Mouse (Mus musculus) common myeloid progenitor, adult 5-6 weeks (primary cell): Measurements from ENCODE around the gene Golga7b. TPM values are rescaled to one million over a fixed set of nuclear protein-coding genes. Genes with fewer than 3 reads are reported as not detected.

Experiments
- ATAC-seq: replicated peaks from 2 replicates; pipeline ENCODE4 v1.8.0; 2016; ENCODE audit warnings: low read depth, mild to moderate bottlenecking, moderate TSS enrichment, inconsistent platforms; ENCODE audit not compliant: poor library complexity, severe bottlenecking
- total RNA-seq: library from RNA; stranded (forward); fragments of 200-1000, 187-1606 nt; gene quantifications from 2 replicates; pipeline ENCODE4 v1.2.3, GENCODE M21; 2017

Golga7b gene
- not detected in 2 replicates for total RNA-seq

- ATAC-seq: no peak
Measured at GRCm38 (mm10) chr19:42247519-42247918, at the start of gene Golga7b. Gene Golga7b, plus strand, starts transcription at chr19:42247574.

- no peak for ATAC-seq
Measured at GRCm38 (mm10) chr19:42198026-42198425, 49.3 kb upstream of the Golga7b start.

DNA sequence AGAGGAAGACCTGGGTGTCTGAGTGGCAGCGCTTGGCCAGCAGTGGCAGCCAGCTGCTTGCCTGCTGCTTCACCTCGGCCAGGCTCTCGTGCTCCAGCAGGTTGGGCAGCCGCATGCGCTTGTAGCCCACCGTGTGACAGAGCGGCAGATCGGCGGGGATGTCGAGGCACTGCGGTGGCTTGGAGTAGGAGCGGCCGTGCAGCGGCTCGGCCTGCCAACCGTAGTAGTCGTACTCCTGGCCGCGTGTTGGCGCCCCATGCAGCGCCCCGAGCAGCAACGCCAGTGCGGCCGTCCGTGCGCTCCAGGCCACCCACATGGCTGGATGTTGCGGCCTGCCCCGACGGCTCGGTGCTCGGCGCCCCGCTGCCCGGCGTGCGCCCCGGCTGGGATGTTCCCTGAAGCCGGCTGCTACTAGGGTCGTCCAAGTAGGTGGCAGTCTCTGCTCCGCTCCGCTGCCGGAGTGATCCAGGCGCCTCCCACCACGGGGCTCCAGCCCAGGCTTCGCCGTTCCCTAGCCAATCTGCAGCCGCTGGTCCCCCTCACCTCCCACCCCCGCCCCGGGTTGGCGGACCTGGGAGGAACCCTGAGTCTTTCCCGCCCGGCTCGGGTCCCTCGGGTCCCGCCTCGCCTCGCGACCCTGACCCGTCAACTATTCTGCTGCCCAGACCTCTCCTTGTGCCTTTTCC is 45.5 kb upstream of the Golga7b start, which contains the start of gene Sfrp5:
TSS of gene Sfrp5 (minus strand) at position 557 of the 686 bp plus-strand sequence.
- ATAC-seq: no peak

- ATAC-seq: no peak
Measured at GRCm38 (mm10) chr19:42202467-42202866, 44.9 kb upstream of the Golga7b start.

- ATAC-seq: no peak
Measured at GRCm38 (mm10) chr19:42204306-42204705, 43.1 kb upstream of the Golga7b start.

GRCm38 (mm10) chr19:42205201-42205600 is 42.2 kb upstream of the Golga7b start:
- ATAC-seq: no peak

- ATAC-seq: no peak
Measured at GRCm38 (mm10) chr19:42209485-42209884, 37.9 kb upstream of the Golga7b start.

DNA sequence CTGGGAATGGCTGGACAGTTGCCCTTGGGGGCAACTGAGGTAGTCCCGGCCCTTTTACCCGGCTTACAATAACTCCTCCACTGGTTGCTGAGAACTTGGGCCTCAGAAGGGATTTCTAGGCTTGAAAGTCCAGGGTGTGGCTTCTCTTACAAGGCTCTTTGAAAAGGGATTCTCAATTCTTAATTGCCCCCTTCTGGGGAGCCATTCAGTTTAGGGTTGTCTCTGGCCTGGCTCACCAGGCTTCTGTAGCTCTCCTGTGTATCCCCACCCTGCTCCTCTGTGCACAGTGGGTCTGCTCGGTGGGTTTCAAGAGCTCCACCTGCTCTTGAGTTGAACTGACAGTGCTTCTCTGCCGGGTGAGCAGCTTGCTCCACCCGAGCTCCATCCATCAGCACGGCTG is 37.4 kb upstream of the Golga7b start:
- no peak for ATAC-seq

GRCm38 (mm10) chr19:42211936-42212335 is 35.4 kb upstream of the Golga7b start:
- ATAC-seq: no peak

DNA sequence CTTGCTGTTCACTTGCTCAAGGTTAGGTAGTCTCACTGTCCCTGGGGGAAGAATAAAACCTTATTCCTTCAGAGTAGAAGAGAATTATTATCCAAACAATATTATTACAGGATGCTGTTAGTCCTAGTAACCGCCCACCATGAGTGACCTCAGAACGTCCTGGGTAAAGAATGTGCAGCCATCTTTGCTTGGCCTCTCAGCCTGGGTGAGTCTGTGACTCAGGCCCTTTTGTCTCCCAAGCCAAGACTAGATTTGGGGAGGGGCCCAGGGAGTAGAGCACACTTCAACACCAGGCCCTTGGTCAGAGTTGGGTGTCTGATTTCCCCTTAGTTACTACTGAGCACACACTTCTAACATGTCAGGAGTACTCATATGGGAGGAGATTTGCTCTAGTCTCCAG is 32.8 kb upstream of the Golga7b start:
- no peak for ATAC-seq

GRCm38 (mm10) chr19:42216699-42217373 is 30.5 kb upstream of the Golga7b start:
- ATAC-seq: no peak

GRCm38 (mm10) chr19:42217374-42217763 is 30.0 kb upstream of the Golga7b start:
- ATAC-seq: peak; percentile 62; the same call in 1 of the 2 replicates

DNA sequence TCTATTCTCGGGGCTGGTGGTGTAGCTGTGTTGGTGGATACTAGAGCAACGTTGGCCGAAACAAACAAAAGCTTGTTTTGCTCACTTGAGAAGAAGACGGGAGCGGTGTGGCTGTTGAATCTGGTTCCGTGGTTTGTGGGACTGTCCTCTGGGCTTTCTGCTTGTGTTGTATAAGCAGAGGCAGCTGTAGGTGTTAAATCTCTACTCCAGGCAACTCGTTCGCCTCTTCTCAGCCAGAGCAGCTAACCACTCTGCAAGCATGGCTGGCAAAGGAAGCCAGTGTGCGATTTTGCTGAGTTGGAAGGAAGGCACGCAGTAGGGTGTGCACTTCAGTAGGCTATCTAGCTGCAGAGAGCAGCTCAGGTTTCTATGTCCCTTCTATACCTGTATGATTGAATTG is 20.9 kb upstream of the Golga7b start:
- ATAC-seq: no peak

- no peak for ATAC-seq
Measured at GRCm38 (mm10) chr19:42229499-42230287, 17.7 kb upstream of the Golga7b start.

GRCm38 (mm10) chr19:42230288-42230568 is 17.1 kb upstream of the Golga7b start:
- no peak for ATAC-seq

DNA sequence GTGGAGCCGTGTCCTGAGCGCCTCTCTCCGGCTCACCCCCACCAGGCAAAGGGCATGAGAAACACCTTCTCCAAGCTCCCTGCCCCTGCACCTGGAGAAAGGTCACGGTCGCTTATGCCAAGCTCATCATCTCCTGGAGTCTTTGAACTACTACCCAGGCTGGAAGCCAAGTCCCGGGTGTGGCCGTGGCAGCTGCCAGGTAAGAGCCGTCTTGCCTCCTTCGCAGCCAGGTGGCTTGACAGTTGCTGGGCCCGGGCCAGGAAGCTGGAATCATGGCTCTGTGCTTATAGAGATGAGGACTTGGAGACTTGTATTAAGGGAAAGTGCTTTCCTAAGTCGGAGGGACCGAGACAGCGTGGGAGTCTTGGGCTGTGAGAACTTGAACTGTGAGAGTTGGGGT is 16.4 kb upstream of the Golga7b start:
- ATAC-seq: no peak

- ATAC-seq: no peak
Measured at GRCm38 (mm10) chr19:42237602-42238340, 9.6 kb upstream of the Golga7b start.

GRCm38 (mm10) chr19:42238341-42238715 is 9.0 kb upstream of the Golga7b start:
- ATAC-seq: no peak

DNA sequence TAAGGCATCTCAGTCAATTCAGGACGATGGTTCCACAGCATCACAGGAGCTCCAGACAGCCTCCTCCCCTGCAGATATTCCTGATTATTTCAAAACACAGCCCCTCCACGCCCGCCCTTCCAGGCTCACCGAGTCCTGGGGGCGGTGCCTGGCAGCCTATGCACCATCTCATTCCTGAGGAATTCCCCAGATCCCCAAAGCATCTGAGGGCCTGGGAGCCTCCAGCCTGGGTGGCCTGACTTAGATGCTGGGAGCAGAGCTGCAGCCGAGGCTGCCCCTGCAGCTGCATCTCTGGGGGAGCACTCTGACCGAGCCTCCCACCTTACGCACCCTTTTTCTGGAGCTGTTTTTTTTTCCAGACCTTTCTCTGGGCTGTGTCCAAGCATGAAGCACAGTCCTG is 6.5 kb upstream of the Golga7b start:
- no peak for ATAC-seq

GRCm38 (mm10) chr19:42243401-42243800 is 4.0 kb upstream of the Golga7b start:
- no peak for ATAC-seq
